Mouse (Mus musculus) midbrain, embryonic 14.5 days (tissue): Measurements from ENCODE around the gene Phyhd1. TPM values are rescaled to one million over a fixed set of nuclear protein-coding genes. Genes with fewer than 3 reads are reported as not detected.

Source experiments
- ATAC-seq: fragments of 200-750 bp; cut with Nextera tagmentation; 2 replicates; pipeline ENCODE4 v1.8.0; 2017; ENCODE audit warnings: moderate number of reproducible peaks, moderate library complexity; ENCODE audit not compliant: low FRiP score, low TSS enrichment
- DNase-seq: peaks from one replicate; pipeline ENCODE4 v3.0.0-alpha.2; 2015
- H3K27ac ChIP-seq: fragments of 300-500 bp; sonication (generic); replicated peaks from 2 replicates; pipeline ENCODE4 v1.5.1; 2014; ENCODE audit warnings: mild to moderate bottlenecking, low read depth, low read length, moderate library complexity
- H3K27me3 ChIP-seq: fragments of 300-500 bp; sonication (generic); 2 replicates; pipeline ENCODE4 v1.6.1; 2014; ENCODE audit warnings: low read length, control low read depth, mixed read lengths; ENCODE audit not compliant: control insufficient read depth, insufficient read depth
- H3K36me3 ChIP-seq: fragments of 300-500 bp; sonication (generic); 2 replicates; pipeline ENCODE4 v1.6.1; 2014; ENCODE audit warnings: low read length, control low read depth; ENCODE audit not compliant: control insufficient read depth, insufficient read depth
- H3K4me1 ChIP-seq: fragments of 300-500 bp; sonication (generic); 2 replicates; pipeline ENCODE4 v1.6.1; 2014; ENCODE audit warnings: mild to moderate bottlenecking, antibody characterized with exemption, low read length, control low read depth; ENCODE audit not compliant: control insufficient read depth, insufficient read depth
- H3K4me2 ChIP-seq: fragments of 300-500 bp; sonication (generic); 2 replicates; pipeline ENCODE4 v1.6.1; 2014; ENCODE audit warnings: mild to moderate bottlenecking, low read length, moderate library complexity
- H3K4me3 ChIP-seq: fragments of 300-500 bp; sonication (generic); replicated peaks from 2 replicates; pipeline ENCODE4 v1.5.1; 2014; ENCODE audit warnings: low read depth, low read length
- H3K9ac ChIP-seq: fragments of 300-500 bp; sonication (generic); replicated peaks from 2 replicates; pipeline ENCODE4 v1.6.1; 2014; ENCODE audit warnings: mild to moderate bottlenecking, low read length, moderate library complexity
- H3K9me3 ChIP-seq: fragments of 300-500 bp; sonication (generic); 2 replicates; pipeline ENCODE4 v1.6.1; 2016; ENCODE audit warnings: low read length, control low read depth, mixed read lengths; ENCODE audit not compliant: control insufficient read depth
- WGBS: fragments of 180-500 bp; shearing (Covaris S2); extraction: QIAGEN DNeasy Blood & Tissue Kit; methylation state at CpG from one replicate; pipeline ENCODE4 v1.1.7; 2014; 5-methylcytosine and 5-hydroxymethylcytosine counted together
- polyA plus RNA-seq: library from polyadenylated mRNA; unstranded; fragments of >200 nt; fragmentation: Nextera tagmentation; extraction: Ambion mirVana; gene quantifications from 2 replicates; pipeline ENCODE4 v1.2.1, GENCODE M21; 2014

The Phyhd1 gene
- polyA plus RNA-seq, 1 experiment from 2014 or later = 4.9 TPM

- DNase-seq = no peak
- peaks cover 92% of the 10 kb centered on the region for H3K36me3 ChIP-seq
Measured at GRCm38 (mm10) chr2:30316136-30316535, 50.1 kb downstream of the Phyhd1 start.

GRCm38 (mm10) chr2:30316955-30317354, 51.0 kb downstream of the Phyhd1 start:
- H3K36me3 ChIP-seq = peaks cover 93% of the 10 kb centered on the region
- H3K9me3 ChIP-seq = no peaks in the 10 kb centered on the region

More at GRCm38 (mm10) chr2:30316136-30316535, 50.1 kb downstream of the Phyhd1 start:
- no peak overlapping the region for H3K4me3 ChIP-seq
- no peak for ATAC-seq
- 94% methylated on average over 4 of the region's 4 CpGs for WGBS
- no peak overlapping the region for H3K4me2 ChIP-seq
- no peak overlapping the region for H3K9ac ChIP-seq
- H3K4me1 ChIP-seq = no peaks in the 10 kb centered on the region
- H3K9me3 ChIP-seq = no peaks in the 10 kb centered on the region
- no peaks in the 10 kb centered on the region for H3K27me3 ChIP-seq
- no peak overlapping the region for H3K27ac ChIP-seq

GRCm38 (mm10) chr2:30319260-30319659, 53.3 kb downstream of the Phyhd1 start:
- Histone ChIP-seq H3K9ac (no peak overlapping the region), H3K27me3 (no peaks in the 10 kb centered on the region), H3K36me3 (peaks cover 93% of the 10 kb centered on the region), H3K4me1 (no peaks in the 10 kb centered on the region), H3K9me3 (no peaks in the 10 kb centered on the region), H3K4me3 (no peak overlapping the region), H3K27ac (no peak overlapping the region), H3K4me2 (no peak overlapping the region)
- ATAC-seq (no peak), DNase-seq (no peak)
- WGBS = 94% methylated on average over 4 of the region's 4 CpGs

More at GRCm38 (mm10) chr2:30316955-30317354, 51.0 kb downstream of the Phyhd1 start:
- ATAC-seq (no peak), DNase-seq (no peak)
- Histone ChIP-seq H3K9ac (no peak overlapping the region), H3K4me1 (no peaks in the 10 kb centered on the region), H3K27ac (no peak overlapping the region), H3K4me3 (no peak overlapping the region), H3K27me3 (no peaks in the 10 kb centered on the region), H3K4me2 (no peak overlapping the region)
- 96% methylated on average over 5 of the region's 5 CpGs for WGBS

GRCm38 (mm10) chr2:30323111-30323510, 57.1 kb downstream of the Phyhd1 start:
- H3K36me3 ChIP-seq = peaks cover 93% of the 10 kb centered on the region
- H3K4me1 ChIP-seq = no peaks in the 10 kb centered on the region
- no peaks in the 10 kb centered on the region for H3K27me3 ChIP-seq
- H3K4me3 ChIP-seq = no peak overlapping the region
- no peak overlapping the region for H3K9ac ChIP-seq
- DNase-seq (no peak), ATAC-seq (no peak)
- H3K27ac ChIP-seq = no peak overlapping the region
- WGBS = 83% methylated on average over 7 of the region's 7 CpGs
- no peak overlapping the region for H3K4me2 ChIP-seq
- H3K9me3 ChIP-seq = no peaks in the 10 kb centered on the region

GRCm38 (mm10) chr2:30325296-30325695, 59.3 kb downstream of the Phyhd1 start:
- ATAC-seq = no peak
- Histone ChIP-seq H3K36me3 (peaks cover 99% of the 10 kb centered on the region), H3K27ac (no peak overlapping the region), H3K27me3 (no peaks in the 10 kb centered on the region), H3K9me3 (no peaks in the 10 kb centered on the region), H3K4me2 (no peak overlapping the region), H3K9ac (no peak overlapping the region), H3K4me3 (no peak overlapping the region), H3K4me1 (no peaks in the 10 kb centered on the region)
- 93% methylated on average over 5 of the region's 5 CpGs for WGBS
- DNase-seq = no peak

GRCm38 (mm10) chr2:30327276-30327675, 61.3 kb downstream of the Phyhd1 start:
- H3K9ac ChIP-seq = no peak overlapping the region
- H3K36me3 ChIP-seq = peaks cover 99% of the 10 kb centered on the region
- no peaks in the 10 kb centered on the region for H3K27me3 ChIP-seq
- DNase-seq (no peak), ATAC-seq (no peak)
- H3K4me1 ChIP-seq = no peaks in the 10 kb centered on the region
- H3K4me2 ChIP-seq = no peak overlapping the region
- WGBS = 94% methylated on average over 7 of the region's 7 CpGs
- H3K9me3 ChIP-seq = no peaks in the 10 kb centered on the region
- no peak overlapping the region for H3K27ac ChIP-seq
- no peak overlapping the region for H3K4me3 ChIP-seq

GRCm38 (mm10) chr2:30328791-30329190, 62.8 kb downstream of the Phyhd1 start:
- Histone ChIP-seq H3K27ac (no peak overlapping the region), H3K4me1 (no peaks in the 10 kb centered on the region), H3K36me3 (peaks cover 99% of the 10 kb centered on the region), H3K4me2 (no peak overlapping the region), H3K9me3 (no peaks in the 10 kb centered on the region), H3K27me3 (no peaks in the 10 kb centered on the region), H3K4me3 (no peak overlapping the region), H3K9ac (no peak overlapping the region)
- ATAC-seq (no peak), DNase-seq (no peak)
- 85% methylated on average over 3 of the region's 3 CpGs for WGBS

Other genes with a start within 250 kb of the Phyhd1 start
- 62.9 and 80.2 TPM in 2 replicates for gene Wdr34, start 217.3 kb upstream of the Phyhd1 start, polyA plus RNA-seq
- 376 and 427 TPM in 2 replicates for gene Set, start 208.8 kb upstream of the Phyhd1 start, polyA plus RNA-seq
- gene Pkn3, start 188.5 kb upstream of the Phyhd1 start, polyA plus RNA-seq = 1.1 and 1.9 TPM in 2 replicates
- 17.6 and 18.7 TPM in 2 replicates for gene Zdhhc12, start 172.6 kb upstream of the Phyhd1 start, polyA plus RNA-seq
- gene Zer1, start 141.6 kb upstream of the Phyhd1 start, polyA plus RNA-seq = 15.1 and 15.6 TPM in 2 replicates
- gene Tbc1d13, start 132.5 kb upstream of the Phyhd1 start, polyA plus RNA-seq = 17.7 and 20.4 TPM in 2 replicates
- 23.2 and 28.1 TPM in 2 replicates for gene Endog, start 94.7 kb upstream of the Phyhd1 start, polyA plus RNA-seq
- gene Spout1, start 87.7 kb upstream of the Phyhd1 start, polyA plus RNA-seq = 52.8 and 54.8 TPM in 2 replicates
- gene Kyat1, start 60.4 kb upstream of the Phyhd1 start, polyA plus RNA-seq = 15.3 and 17.1 TPM in 2 replicates
- gene Lrrc8a, start 28.5 kb upstream of the Phyhd1 start, polyA plus RNA-seq = 66.0 and 70.9 TPM in 2 replicates
- gene Gm28035, start 25.6 kb upstream of the Phyhd1 start, polyA plus RNA-seq = 0.25 TPM in 1 of 2 replicates, not detected in the other
- gene Gm28038, start 14.8 kb downstream of the Phyhd1 start, polyA plus RNA-seq = not detected in 2 replicates
- 32.2 and 32.7 TPM in 2 replicates for gene Dolk, start 20.1 kb downstream of the Phyhd1 start, polyA plus RNA-seq
- 20.5 and 26.0 TPM in 2 replicates for gene Nup188, start 20.2 kb downstream of the Phyhd1 start, polyA plus RNA-seq
- gene Sh3glb2, start 93.1 kb downstream of the Phyhd1 start, polyA plus RNA-seq = 129 and 183 TPM in 2 replicates
- 26.1 and 29.7 TPM in 2 replicates for gene Miga2, start 98.0 kb downstream of the Phyhd1 start, polyA plus RNA-seq
- 56.3 and 57.2 TPM in 2 replicates for gene Dolpp1, start 126.1 kb downstream of the Phyhd1 start, polyA plus RNA-seq
- 22.2 and 24.0 TPM in 2 replicates for gene Crat, start 149.6 kb downstream of the Phyhd1 start, polyA plus RNA-seq
- gene Ptpa, start 149.8 kb downstream of the Phyhd1 start, polyA plus RNA-seq = 86.7 and 115 TPM in 2 replicates
- 3.7 and 4.3 TPM in 2 replicates for gene Ier5l, start 208.0 kb downstream of the Phyhd1 start, polyA plus RNA-seq